Mouse (Mus musculus) 416B (cell line): ENCODE measurements around the gene Htr5b.
A peak's percentile ranks its signal among the peaks of the same experiment; 100 is the strongest.

Experiments used
- DNase-seq: peaks from one replicate; pipeline ENCODE4 v3.0.0; 2011; ENCODE audit warnings: low read depth

Gene Htr5b

DNA sequence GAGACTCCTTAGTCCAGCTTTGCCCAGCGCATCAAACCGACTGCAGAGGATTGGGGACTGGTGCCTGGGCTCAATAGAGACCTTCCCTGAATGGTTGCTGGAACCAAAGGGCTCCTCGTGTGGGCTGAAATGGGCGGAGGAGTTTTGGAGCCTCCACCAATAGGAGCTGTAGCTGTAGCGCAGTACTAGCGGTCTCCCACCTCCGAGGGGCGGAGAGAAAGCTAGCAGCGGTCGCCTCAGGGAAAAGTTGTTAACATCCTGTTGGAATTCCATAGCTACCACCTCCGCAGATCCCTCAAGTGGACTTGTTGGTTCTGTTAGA, at the start of gene Htr5b:
Htr5b (minus strand) TSS at position 67 of the 322 bp plus-strand sequence.
- no peak for DNase-seq

DNA sequence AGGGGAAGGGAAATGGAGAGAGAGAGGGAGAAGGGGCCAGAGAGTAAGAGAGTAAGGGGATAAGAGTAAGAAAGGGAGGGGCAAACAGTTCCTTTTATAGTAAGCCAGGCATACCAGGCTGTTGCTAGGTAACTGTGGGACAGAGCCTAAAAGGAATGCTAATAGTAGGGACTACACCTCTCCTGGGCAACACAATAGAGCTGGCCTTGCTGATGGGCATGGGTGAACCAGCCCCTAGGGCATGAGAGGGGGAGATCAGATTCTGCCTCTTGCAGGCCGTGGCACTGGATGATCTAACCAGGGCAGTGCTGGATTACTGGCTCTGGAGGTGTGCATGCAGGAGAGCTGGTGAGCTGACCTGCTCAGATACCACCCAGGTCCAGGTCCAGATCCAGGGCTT, 49.2 kb upstream of the Htr5b start:
- DNase-seq, result no peak

DNA sequence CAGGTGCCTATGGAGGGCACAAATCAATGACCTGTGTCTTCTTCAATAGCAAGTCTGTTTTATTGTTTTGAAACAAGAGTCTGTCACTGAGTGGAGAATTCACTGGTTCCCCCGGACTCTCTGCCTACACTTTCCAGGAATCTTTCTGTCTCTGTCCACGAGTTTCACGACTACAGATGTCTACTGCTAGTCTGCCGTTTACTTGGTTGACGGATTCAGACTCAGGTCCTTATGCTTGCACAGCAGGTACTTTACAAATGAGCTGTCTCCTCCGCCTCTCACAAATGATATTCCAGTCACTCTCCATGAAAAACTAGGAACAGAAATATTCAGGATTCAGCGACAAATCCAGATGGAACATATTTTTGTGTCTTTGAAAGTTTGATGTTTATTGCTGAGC, 42.3 kb upstream of the Htr5b start:
- DNase-seq, result no peak

DNA sequence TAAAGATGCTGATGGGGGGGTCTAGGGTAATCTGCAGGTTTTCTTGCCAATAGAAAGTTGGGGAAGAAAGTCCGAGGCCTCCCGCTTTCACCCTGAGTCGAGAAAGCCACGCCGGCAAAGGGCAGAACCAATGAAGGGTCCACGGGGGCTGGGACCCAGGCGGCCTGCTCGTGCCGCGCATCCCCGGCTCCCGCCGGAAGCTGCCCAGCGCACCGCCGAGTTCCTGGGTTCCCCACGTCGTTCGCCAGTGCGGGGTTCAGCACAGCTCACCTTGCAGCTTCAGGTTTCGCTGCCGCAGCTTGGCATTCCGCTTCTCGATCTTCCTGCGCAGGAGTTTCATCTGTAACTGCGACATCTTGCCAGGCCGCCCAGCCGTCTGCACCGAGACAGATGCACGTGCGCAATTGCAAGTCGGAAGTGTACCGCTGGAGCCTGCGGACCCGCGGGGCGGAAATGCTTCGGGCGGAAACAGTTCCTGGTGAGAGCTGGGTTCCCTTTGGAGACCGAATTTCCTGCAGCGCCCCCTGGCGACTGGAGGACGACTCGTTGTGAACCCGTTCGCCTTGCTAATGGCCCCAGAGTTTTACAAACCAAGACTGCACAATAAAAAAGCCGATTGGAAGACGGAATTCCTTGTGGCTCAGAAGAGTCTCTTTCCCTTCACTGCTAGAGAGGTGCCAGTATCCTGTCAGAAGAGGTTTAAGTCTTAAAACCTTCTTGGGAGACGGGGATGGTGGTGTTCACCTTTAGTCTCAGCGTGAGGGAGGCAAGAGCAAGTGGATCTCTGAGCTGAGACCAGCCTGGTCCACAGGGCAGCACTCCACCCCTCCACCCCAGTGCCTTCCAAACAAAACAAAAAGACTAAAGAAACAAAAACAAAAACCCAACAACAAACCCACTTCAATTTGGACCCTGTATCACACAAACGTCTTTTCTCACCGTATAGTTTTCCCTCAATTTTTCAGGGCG, 39.5 kb upstream of the Htr5b start, which contains the start of gene Ddx18:
Ddx18 (minus strand) TSS at position 469 of the 969 bp plus-strand sequence.
- peak; percentile 95 for DNase-seq

DNA sequence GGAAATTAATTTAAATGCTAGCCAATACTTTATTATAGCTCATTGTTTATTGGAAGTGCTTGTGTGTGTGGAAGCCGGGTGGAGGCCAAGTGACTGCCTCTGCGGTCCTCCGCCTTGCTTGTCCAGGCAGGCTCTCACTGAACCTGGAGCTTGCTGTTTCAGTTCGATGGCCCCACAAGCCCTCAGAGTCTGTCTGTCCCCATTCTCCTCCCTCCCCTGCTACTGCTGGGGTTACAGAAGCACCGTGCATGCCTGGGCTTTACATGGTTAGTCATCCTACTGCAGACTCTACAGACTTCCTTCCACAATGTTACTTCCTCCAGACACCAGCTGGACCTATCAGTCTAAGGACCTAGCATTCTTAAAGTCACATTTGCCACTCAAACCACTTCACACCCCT, 29.6 kb upstream of the Htr5b start:
- peak; percentile 58 for DNase-seq

DNA sequence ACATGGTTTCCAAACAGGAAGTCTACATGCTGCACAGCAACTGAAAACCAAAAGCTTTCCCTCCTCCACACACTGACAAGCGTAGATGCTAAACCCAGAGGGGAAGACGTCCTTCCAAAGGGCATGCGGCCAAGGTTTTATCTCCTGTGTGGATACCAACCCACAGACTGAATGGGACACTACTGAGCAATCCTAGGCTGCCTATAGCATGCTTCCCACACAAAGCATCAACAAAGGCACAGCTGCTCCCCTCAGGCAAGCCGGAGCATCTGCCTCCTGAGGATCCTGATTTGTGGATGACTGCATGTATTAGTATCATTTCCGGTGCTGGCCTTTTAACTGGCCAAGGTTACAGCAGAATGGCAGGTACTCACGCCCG, 23.2 kb upstream of the Htr5b start:
- no peak for DNase-seq

DNA sequence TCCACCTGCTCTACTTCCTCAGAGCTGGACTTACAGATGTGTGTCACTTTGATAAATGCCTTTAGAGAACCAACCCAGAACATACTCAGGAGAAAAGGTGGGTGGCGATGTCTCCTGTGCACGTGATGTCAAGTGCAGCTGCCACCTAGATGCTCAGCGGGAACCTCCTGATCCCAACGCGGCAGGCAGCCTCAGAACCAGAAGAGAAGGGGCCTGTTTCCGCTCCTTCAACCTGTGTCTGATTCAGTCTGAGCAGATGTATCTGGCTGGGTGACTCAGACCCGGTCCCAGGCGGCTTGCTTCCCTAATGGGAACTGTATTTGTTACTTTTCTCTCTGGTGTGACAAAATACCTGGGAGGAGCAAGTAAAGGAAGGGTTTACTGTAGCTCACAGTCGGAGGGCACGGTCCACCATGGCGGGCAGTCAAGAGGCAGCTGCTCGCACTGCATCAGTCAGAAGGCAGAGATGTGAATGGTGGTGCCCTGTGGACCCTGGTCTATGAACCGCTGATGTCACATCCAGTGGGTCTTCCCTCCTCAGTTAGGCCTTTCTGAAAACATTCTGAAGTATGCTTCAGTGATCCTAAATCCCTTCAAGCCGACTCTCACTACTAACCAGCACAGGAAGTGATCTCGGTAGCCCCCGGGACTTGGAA, 22.7 kb upstream of the Htr5b start:
- peak; percentile 9 for DNase-seq

DNA sequence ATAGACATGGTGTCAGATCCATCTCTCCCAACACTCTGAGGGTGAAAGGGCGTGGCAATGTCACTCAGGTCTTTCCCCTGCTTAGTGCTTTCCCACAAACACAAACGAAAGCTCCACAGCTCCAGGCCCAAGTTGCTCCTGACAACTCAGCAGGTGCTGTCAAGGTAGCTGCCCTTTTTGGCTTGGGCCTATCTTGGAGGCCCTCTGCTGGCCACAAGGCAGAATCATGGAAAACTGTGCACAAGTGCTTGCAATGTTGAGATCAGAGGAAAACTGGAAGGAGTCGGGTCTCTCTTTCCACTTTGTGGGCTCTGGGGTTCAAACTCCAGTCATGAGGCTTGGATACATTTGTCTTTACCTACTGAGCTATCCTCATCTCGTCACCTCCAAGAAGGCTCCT, 21.2 kb upstream of the Htr5b start:
- DNase-seq, result peak; percentile 24

DNA sequence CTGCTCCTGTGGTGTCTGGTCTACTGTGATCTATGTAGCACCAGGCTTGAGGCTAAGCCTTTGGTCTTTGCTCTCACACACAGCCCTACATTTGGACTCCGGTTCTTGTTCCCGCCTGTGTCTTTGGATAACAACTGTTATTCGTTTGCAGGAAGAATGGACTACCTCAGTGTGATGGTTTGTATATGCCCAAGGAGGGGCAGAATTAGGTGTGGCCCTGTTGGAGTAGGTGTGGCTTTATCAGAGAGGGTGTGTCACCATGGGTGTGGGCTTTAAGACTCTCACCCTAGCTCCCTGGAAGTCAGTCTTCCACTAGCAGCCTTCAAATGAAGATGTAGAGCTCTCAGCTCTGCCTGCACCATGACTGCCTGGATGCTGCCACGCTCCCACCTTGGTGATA, 20.4 kb upstream of the Htr5b start:
- no peak for DNase-seq

DNA sequence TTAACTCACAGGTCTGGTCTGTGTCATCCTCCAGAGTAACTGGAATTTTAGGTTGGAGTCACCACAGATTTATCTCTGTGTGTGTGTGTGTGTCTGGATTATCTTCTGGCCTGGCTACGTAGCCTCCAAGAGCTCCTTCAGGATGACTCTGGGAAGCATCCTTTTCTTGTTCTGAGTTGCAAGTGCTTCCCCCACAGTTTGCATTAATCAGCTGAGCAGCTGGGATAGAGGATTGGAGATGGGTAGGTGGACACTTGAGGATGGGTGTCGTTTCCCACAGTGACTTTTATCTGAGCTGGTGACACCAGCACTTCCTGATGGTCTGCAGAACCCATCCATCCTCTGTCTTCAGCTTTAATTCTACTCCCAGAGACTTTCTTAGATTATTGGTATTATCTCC, 18.6 kb upstream of the Htr5b start:
- no peak for DNase-seq

DNA sequence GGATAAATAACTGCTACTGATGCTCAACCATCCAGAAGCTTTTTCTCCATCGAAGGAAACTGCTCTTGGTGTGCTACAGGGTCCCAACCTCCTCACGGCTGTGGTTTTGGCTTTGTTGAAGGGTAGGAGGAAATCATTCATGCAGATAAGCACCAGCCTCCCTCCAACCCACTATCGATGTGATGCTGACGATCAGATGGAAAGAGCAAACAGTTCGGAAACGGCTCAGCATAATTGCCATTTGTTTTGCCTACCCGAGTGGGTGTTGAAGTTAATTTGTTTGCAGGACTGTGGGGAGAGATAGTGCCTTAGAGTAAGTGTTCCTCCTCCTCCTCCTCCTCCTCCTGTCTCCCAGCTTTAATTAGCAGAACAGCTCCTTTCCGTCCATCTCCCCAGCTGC, 12.1 kb upstream of the Htr5b start:
- no peak for DNase-seq

DNA sequence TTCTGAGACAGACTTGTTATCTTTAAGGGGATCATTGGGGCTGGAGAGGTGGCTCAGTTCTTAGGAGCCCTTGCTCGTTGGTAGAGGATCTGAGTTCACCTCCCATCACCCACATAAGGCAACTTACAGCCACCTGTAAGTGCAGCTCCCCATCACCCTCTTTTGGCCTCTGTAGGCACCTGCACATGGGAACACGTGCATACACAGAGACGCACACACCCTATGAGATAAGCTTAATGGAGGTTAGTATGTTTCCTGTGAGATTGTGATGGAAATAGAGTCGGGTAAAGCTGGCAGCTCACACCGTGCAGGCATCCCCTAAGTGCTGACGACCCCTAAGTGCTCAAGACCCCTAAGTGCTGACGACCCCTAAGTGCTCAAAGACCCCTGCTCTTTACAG, 3.2 kb upstream of the Htr5b start:
- DNase-seq, result no peak

DNA sequence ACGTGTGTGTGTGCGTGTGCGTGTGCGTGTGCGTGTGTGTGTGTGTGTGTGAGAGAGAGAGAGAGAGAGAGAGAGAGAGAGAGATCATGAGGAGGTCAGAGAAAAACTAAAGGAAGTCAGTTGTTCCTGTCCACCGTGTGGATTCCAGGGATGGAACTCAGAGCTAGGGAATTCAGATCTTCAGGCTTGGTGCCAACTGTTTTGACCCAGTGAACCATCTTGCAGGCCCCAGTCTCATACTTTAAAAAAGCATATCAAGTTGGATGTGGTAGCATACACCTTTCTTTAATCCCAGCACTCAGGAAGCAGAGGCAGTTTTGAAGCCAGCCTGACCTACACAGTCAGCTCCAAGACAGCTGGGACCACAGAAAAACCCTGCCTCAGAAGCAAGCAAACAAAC, 1.0 kb upstream of the Htr5b start:
- DNase-seq, result no peak

DNA sequence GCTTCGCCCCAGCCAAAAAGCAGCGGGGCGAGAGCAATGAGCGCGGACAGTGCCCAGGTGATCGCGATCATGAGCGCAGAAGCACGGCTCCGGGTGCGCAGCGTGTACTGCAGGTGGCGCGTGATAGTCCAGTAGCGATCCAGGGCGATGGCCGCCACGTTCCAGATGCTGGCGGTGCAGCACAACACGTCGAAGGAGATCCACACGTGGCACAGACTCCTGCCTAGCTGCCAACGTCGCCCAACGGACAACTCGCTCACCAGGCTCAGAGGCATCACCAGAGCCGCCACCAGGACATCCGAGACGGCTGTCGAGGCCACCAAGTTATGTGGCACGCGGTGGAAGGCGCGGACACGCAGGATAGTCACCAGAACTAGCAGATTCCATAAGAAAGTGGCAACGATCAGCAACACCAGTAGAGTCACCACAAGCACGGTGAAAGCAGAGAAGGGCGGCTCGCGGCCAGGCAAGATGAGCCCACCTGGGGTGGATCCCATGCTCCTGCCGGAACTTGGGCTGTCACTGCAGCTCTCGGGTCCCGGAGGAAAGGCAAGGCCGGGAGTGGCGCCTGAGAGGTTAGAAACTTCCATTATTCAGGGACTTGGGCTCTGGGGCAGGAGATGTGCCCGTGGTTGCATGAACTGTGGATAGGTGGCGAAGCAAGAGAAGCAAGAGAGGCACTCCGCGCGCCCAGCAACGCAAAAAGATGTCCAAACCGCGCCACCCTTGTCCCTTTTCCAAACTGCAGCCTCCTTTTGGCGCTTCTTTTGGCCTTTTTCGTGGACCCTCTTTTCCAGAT, 466 bp downstream of the Htr5b start:
- DNase-seq, result no peak

DNA sequence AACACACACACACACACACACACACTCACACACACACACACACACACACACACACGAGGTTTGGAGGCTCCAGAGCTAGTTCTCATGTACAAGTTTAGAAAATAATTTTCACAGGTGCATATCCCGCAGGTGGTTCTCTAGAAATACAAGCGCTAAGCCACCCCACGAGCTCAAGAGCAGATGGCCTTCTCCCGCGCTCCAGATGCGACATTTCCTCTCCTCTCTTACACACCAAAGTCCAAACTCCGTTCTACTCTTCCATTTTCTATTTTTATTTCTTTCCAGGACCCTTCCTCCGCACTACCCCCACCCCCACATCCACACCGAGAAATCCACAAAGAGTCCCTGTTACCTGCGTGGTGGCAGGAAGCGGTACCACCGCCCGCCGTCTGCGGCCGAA, 1.2 kb downstream of the Htr5b start:
- no peak for DNase-seq

DNA sequence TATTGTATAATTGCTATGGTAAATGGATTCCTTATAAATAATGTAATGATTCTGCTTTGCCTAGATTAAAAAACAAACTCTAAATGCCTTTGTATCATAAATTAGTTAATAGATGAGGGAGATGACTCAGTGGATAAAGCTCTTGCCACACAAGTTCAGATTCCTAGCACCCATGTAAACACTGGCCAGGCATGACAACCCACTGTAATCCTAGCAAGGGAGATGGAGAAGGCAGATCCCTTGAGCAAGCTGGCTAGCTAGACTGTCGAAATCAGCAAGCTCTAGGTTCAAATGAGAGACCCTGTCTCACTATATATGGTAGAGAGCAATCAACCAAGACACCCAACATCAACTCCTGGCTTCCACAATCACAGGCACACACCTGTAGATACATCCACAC, 9.7 kb downstream of the Htr5b start:
- no peak for DNase-seq

DNA sequence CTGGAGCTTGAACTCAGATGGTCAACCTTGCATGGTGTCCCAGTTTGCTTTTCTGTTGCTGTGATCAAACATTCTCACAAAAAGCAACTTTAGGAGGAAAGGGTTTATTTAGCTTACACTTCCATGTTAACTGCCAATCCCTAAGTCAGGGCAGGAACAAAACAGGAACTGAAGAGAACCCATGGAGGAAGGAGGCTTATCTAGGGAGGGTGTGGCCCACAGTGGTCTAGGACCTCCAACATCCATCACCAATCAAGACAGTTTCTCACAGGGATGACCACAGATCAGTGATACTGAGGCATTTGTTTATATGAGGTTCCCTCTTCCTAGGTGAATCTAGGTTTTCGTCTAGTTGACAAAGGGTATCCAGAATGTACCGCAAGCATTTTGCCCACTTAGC, 16.3 kb downstream of the Htr5b start:
- no peak for DNase-seq

DNA sequence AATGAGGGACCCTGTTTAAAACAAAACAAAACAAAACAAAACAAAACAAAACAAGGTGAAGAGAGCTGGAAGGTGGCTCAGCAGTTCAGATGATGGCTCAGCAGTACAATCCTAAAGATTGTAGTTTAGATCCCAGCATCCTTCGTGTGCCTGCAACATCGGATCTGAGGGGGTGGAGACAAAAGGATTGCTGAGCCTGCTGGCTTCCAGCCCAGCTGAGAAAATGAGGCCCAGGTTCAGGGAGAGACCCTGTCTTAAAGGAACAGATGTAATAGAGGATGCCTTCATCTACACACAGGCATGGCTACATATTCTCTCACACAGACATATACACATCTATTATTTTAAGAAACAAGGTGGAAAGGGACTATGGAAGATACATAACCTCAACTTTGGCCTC, 17.1 kb downstream of the Htr5b start:
- DNase-seq, result no peak

DNA sequence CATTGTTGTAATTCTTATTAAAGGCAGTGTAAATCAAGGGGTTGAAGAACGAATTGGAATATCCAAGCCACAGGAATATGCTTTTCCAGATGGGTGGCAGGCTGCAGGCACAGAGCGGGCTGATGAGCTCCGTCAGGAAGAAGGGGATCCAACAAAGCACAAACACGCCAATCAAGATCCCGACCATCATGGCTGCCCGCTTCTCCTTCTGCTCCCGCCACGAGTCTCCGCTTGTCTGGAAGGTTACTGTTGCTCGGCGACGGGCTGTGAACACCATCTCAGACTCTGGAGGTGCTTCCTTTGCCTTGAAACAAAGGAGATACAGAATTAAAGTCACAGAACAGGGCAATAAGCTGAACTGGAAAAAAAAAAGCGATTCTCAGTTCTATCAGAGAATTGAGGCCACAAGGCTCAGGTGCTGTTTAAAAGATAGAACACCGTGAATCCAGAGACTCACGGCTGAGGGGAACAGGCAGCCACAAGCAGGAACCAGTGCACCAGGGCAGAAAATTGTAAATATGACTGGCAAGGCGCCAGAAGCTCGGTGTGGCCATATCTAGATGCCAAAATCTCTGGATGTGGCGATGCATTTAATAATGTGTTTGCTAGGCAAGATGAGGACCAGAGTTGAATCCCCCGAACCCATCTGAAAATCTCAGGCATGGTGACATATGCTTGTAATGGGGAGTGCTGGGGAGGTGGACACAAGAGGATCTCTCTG, 17.7 kb downstream of the Htr5b start:
- DNase-seq, result no peak

DNA sequence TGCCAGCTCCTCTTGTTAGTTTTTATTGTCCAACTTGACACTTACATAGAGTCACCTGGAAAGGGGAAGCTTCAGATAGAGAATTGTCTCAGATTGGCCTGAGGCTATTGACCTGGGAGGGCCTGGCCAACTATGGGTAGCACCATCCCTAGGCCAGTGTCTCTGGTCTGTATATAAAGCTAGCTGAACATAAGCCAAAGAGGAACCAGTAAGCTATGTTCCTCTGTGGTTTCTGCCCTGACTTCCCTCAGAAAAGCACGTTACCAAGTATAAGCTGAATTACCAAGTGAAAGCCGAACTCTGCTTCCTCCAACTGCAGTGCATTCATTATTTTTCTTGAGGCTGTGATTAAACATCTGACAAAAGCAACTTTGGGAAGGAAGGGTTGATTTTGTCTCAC, 19.5 kb downstream of the Htr5b start:
- peak; percentile 4 for DNase-seq

DNA sequence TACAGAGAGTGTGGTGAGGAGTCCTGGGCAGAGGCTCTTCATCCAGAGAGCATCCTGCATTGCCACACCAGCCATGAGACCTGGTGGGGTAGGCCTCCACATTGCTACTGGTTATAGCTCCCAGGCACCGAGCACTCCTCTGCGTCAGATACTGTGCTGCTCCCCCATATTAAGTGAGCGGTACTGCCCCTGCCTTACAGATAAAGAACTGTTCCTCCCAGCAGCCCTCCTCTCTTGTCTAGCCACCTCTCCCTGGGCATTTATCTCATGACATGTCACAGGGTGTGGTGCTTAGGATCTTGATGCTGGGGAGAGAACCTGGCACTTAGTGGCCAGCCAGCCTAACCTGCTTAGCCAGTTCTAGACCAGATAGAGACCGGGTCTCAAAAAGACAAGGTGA, 31.2 kb downstream of the Htr5b start:
- DNase-seq, result no peak

DNA sequence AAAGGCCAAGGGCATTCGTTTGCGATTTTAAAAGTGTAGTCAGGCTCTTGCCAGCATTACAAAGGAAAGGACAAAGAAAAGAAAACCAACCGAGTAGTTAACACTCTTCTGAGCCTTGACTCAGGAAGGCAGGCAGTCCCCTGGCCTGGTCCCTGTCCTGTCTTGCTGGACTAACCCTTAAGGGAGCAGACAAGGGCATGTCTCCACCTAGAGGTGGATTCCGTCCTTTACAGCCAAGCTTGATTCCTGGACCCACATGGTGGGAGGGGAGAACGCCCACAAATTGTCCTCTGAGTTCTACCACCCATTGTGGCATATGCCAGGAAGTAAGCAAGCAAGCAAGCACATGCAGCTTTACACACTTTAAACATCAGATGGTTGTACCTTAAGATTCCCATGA, 38.0 kb downstream of the Htr5b start:
- peak; percentile 51 for DNase-seq
